ENCODE assay signal across 8 mouse cellular contexts in genomic region chr2:113849141-113849540, GRCm38 (mm10). TPM values are rescaled to one million over a fixed set of nuclear protein-coding genes. Genes with fewer than 3 reads are reported as not detected.
DNase-seq lines count a peak whose midpoint lies in the region; ATAC-seq lines count a peak whose summit lies in the region.

No protein-coding gene starts in this region.

- 1% methylated on average over 3 of the region's 3 CpGs for whole genome bisulfite sequencing in kidney, embryonic 15.5 days
- 1% methylated on average over 3 of the region's 3 CpGs for WGBS in hindbrain, embryonic 14.5 days
- 1% methylated on average over 3 of the region's 3 CpGs for WGBS in midbrain, embryonic 13.5 days

- ATAC-seq in kidney, embryonic 15.5 days (replicated peaks; ENCODE audit: low FRiP score), result peak; percentile 44
- ATAC-seq in hindbrain, embryonic 14.5 days (ENCODE audit: low FRiP score), result peak; percentile 66
- peak; percentile 78 for ATAC-seq in midbrain, embryonic 13.5 days

- H3K9me3 ChIP-seq in kidney, embryonic 15.5 days (replicated peaks), result no peaks in the 10 kb centered on the region
- H3K9me3 ChIP-seq in hindbrain, embryonic 14.5 days (ENCODE audit: control insufficient read depth, low read length), result no peaks in the 10 kb centered on the region
- H3K9me3 ChIP-seq in midbrain, embryonic 13.5 days, result no peaks in the 10 kb centered on the region

- peak overlapping the region; percentile 72 for H3K9ac ChIP-seq in kidney, embryonic 15.5 days
- peak overlapping the region; percentile 69 for H3K9ac ChIP-seq in hindbrain, embryonic 14.5 days
- H3K9ac ChIP-seq in midbrain, embryonic 13.5 days (replicated peaks), result peak overlapping the region; percentile 70

- peak overlapping the region; percentile 82 for H3K4me3 ChIP-seq in kidney, embryonic 15.5 days (replicated peaks)
- H3K4me3 ChIP-seq in brown adipose tissue, adult 24 weeks (ENCODE audit: insufficient read depth, low read depth, low read length), result peak overlapping the region; percentile 54
- peak overlapping the region; percentile 47 for H3K4me3 ChIP-seq in hindbrain, embryonic 14.5 days (replicated peaks; ENCODE audit: low read length)
- peak overlapping the region; percentile 69 for H3K4me3 ChIP-seq in midbrain, embryonic 13.5 days (replicated peaks)

- H3K27ac ChIP-seq in kidney, embryonic 15.5 days, result peak overlapping the region; percentile 91
- peak overlapping the region; percentile 48 for H3K27ac ChIP-seq in brown adipose tissue, adult 24 weeks (replicated peaks; ENCODE audit: low read depth, low read length)
- H3K27ac ChIP-seq in hindbrain, embryonic 14.5 days, result peak overlapping the region; percentile 87
- peak overlapping the region; percentile 75 for H3K27ac ChIP-seq in midbrain, embryonic 13.5 days

- H3K27me3 ChIP-seq in kidney, embryonic 15.5 days, result no peaks in the 10 kb centered on the region
- H3K27me3 ChIP-seq in hindbrain, embryonic 14.5 days (ENCODE audit: control insufficient read depth, insufficient read depth, low read length), result no peaks in the 10 kb centered on the region
- H3K27me3 ChIP-seq in midbrain, embryonic 13.5 days, result no peaks in the 10 kb centered on the region

- H3K4me1 ChIP-seq in kidney, embryonic 15.5 days, result peaks cover 27% of the 10 kb centered on the region
- H3K4me1 ChIP-seq in brown adipose tissue, adult 24 weeks (ENCODE audit: control insufficient read depth, insufficient read depth, insufficient read length, low read length), result no peaks in the 10 kb centered on the region
- H3K4me1 ChIP-seq in hindbrain, embryonic 14.5 days (replicated peaks; ENCODE audit: control insufficient read depth, insufficient read depth, low read length), result peaks cover 11% of the 10 kb centered on the region
- H3K4me1 ChIP-seq in midbrain, embryonic 13.5 days (replicated peaks), result peaks cover 26% of the 10 kb centered on the region

- H3K36me3 ChIP-seq in kidney, embryonic 15.5 days, result peaks cover 10% of the 10 kb centered on the region
- no peaks in the 10 kb centered on the region for H3K36me3 ChIP-seq in hindbrain, embryonic 14.5 days (replicated peaks; ENCODE audit: control insufficient read depth, insufficient read depth)
- 0 out of 2 replicates have a peak, but pooled peaks cover 6% of the 10 kb centered on the region for H3K36me3 ChIP-seq in midbrain, embryonic 13.5 days

- no peak for DNase-seq in kidney, postnatal 36 days
- no peak for DNase-seq in hindbrain, embryonic 14.5 days (ENCODE audit: low spot score)
- no peak for DNase-seq in thymus, postnatal 10 days (ENCODE audit: low spot score in 2 of 2)
- no peak for DNase-seq in left cerebral cortex, adult 8-10 months (ENCODE audit: low spot score in 2 of 2)
- no peak for DNase-seq in adrenal gland, postnatal 36 days

- peak overlapping the region; percentile 79 for H3K4me2 ChIP-seq in kidney, embryonic 15.5 days
- peak overlapping the region; percentile 85 for H3K4me2 ChIP-seq in hindbrain, embryonic 14.5 days (replicated peaks)
- H3K4me2 ChIP-seq in midbrain, embryonic 13.5 days (replicated peaks), result peak overlapping the region; percentile 92

RNA-seq across cellular contexts. Expression of gene Arhgap11a, which starts 0.7 kb away (rescaled TPM):
- 29.0 and 29.9 TPM in 2 replicates for polyA plus RNA-seq in kidney, embryonic 15.5 days (2015; fragmentation: Nextera tagmentation; extraction: Ambion mirVana)
- 0.87 and 0.92 TPM in 2 replicates for polyA plus RNA-seq in brown adipose tissue, adult 24 weeks (2012; ENCODE audit: insufficient read depth, insufficient read length, missing spikeins)
- 1.1 TPM in 2 replicates for polyA plus RNA-seq in hindbrain, embryonic 14.5 days (2014; fragmentation: Nextera tagmentation; extraction: Ambion mirVana)
- polyA plus RNA-seq in midbrain, embryonic 13.5 days (2015; fragmentation: Nextera tagmentation; extraction: Ambion mirVana), result 23.4 and 24.5 TPM in 2 replicates
- total RNA-seq in left cerebral cortex, adult 8-10 months (2022), result 1 to 10 TPM; 2.7 to 3.3 (median 2.8) TPM
- 1 to 10 TPM; 3.9 to 4.2 TPM for total RNA-seq in adrenal gland, postnatal 36 days (2021)

RNA-seq across cellular contexts. Expression of gene Scg5, which starts 20.2 kb away (rescaled TPM):
- 5.2 and 8.6 TPM in 2 replicates for polyA plus RNA-seq in kidney, embryonic 15.5 days (2015; fragmentation: Nextera tagmentation; extraction: Ambion mirVana)
- not detected in 2 replicates for polyA plus RNA-seq in brown adipose tissue, adult 24 weeks (2012; ENCODE audit: insufficient read depth, insufficient read length, missing spikeins)
- polyA plus RNA-seq in hindbrain, embryonic 14.5 days (2014; fragmentation: Nextera tagmentation; extraction: Ambion mirVana), result 240 and 244 TPM in 2 replicates
- polyA plus RNA-seq in midbrain, embryonic 13.5 days (2015; fragmentation: Nextera tagmentation; extraction: Ambion mirVana), result 188 and 212 TPM in 2 replicates
- 100 to 1,000 TPM; 482 to 536 (median 524) TPM for total RNA-seq in left cerebral cortex, adult 8-10 months (2022)
- 10 to 100 TPM; 31.9 to 35.1 TPM for total RNA-seq in adrenal gland, postnatal 36 days (2021)

Comparison
In these comparisons a context has a peak if more than half of its experiments do, and no peak if none do; other contexts are left out.
1. RNA of gene Arhgap11a, which starts 0.7 kb away (polyA plus RNA-seq): 29.0 to 29.9 TPM in kidney, embryonic 15.5 days and 23.4 to 24.5 TPM in midbrain, embryonic 13.5 days; 1.1 TPM in hindbrain, embryonic 14.5 days and 0.87 to 0.92 TPM in brown adipose tissue, adult 24 weeks; every median in the first group is over 10 times any median in the second.
2. RNA of gene Scg5, which starts 20.2 kb away (polyA plus RNA-seq): 240 to 244 TPM in hindbrain, embryonic 14.5 days and 188 to 212 TPM in midbrain, embryonic 13.5 days; 5.2 to 8.6 TPM in kidney, embryonic 15.5 days and not detected in brown adipose tissue, adult 24 weeks; every median in the first group is over 10 times any median in the second.
3. Peak in every context shown above with its lines, with median percentiles within 50 percentile points of each other: ATAC-seq, H3K27ac ChIP-seq, H3K4me2 ChIP-seq, H3K4me3 ChIP-seq and H3K9ac ChIP-seq.